Mouse (Mus musculus) embryonic facial prominence, embryonic 12.5 days (tissue): ENCODE data around the gene Fahd1. TPM values are rescaled to one million over a fixed set of nuclear protein-coding genes. Genes with fewer than 3 reads are reported as not detected.

Experiments used
- ATAC-seq: fragments of 200-750 bp; cut with Nextera tagmentation; 2 replicates; pipeline ENCODE4 v1.8.0; 2017; ENCODE audit not compliant: insufficient number of reproducible peaks, insufficient read depth, low FRiP score, low TSS enrichment
- H3K27ac ChIP-seq: fragments of 300-500 bp; sonication (generic); 2 replicates; pipeline ENCODE4 v1.5.1; 2016; ENCODE audit warnings: mild to moderate bottlenecking
- H3K27me3 ChIP-seq: fragments of 300-500 bp; sonication (generic); 2 replicates; pipeline ENCODE4 v1.6.1; 2016; ENCODE audit warnings: mild to moderate bottlenecking, moderate library complexity
- H3K36me3 ChIP-seq: fragments of 300-500 bp; sonication (generic); 2 replicates; pipeline ENCODE4 v1.6.1; 2016; ENCODE audit warnings: mild to moderate bottlenecking
- H3K4me1 ChIP-seq: fragments of 300-500 bp; sonication (generic); 2 replicates; pipeline ENCODE4 v1.6.1; 2016
- H3K4me2 ChIP-seq: fragments of 300-500 bp; sonication (generic); replicated peaks from 2 replicates; pipeline ENCODE4 v1.6.1; 2016; ENCODE audit warnings: mild to moderate bottlenecking, moderate library complexity
- H3K4me3 ChIP-seq: fragments of 300-500 bp; sonication (generic); 2 replicates; pipeline ENCODE4 v1.5.1; 2016; ENCODE audit warnings: mild to moderate bottlenecking
- H3K9ac ChIP-seq: fragments of 300-500 bp; sonication (generic); 2 replicates; pipeline ENCODE4 v1.6.1; 2016; ENCODE audit warnings: mild to moderate bottlenecking, moderate library complexity
- H3K9me3 ChIP-seq: fragments of 300-500 bp; sonication (generic); 2 replicates; pipeline ENCODE4 v1.6.1; 2016; ENCODE audit warnings: mild to moderate bottlenecking, moderate library complexity
- WGBS: fragments of 180-500 bp; shearing (Covaris S2); methylation state at CpG from one replicate; pipeline ENCODE4 v1.1.7; 2016; 5-methylcytosine and 5-hydroxymethylcytosine counted together
- polyA plus RNA-seq: library from polyadenylated mRNA; unstranded; fragments of >200 nt; fragmentation: Nextera tagmentation; extraction: Ambion mirVana; gene quantifications from 2 replicates; pipeline ENCODE4 v1.2.1, GENCODE M21; 2016

Fahd1 gene
- polyA plus RNA-seq, 1 experiment from 2014 or later: 23.2 TPM

- Histone ChIP-seq H3K4me1 (no peaks in the 10 kb centered on the region), H3K27me3 (no peaks in the 10 kb centered on the region), H3K9me3 (no peaks in the 10 kb centered on the region), H3K9ac (no peak overlapping the region), H3K27ac (no peak overlapping the region), H3K4me3 (no peak overlapping the region), H3K4me2 (no peak overlapping the region), H3K36me3 (peaks cover 46% of the 10 kb centered on the region)
- ATAC-seq: no peak
- 85% methylated on average over 8 of the region's 8 CpGs for WGBS
Observed at GRCm38 (mm10) chr17:24857831-24858470, 7.8 kb upstream of the Fahd1 start.

DNA sequence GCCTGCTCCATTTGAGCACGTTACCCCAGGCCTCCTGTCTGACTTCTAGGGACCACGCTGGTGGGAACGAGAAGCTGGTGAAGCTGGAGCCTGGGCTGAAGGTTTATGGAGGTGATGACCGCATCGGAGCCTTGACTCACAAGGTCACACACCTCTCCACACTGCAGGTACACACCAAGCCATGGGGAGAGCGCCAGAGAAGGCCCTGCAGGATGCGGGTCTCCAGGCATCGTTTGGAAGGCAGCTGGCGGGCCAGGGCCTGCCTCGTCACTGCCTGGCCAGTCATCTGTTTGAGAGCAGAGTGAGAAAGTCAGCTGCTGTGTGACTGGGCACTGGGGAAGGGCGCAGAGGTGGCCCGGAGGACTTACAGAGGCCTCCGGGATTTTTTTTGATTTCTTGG is 6.4 kb upstream of the Fahd1 start:
- no peaks in the 10 kb centered on the region for H3K9me3 ChIP-seq
- H3K4me3 ChIP-seq: no peak overlapping the region
- 89% methylated on average over 13 of the region's 13 CpGs for whole genome bisulfite sequencing
- no peak overlapping the region for H3K9ac ChIP-seq
- H3K27ac ChIP-seq: no peak overlapping the region
- no peaks in the 10 kb centered on the region for H3K4me1 ChIP-seq
- no peak overlapping the region for H3K4me2 ChIP-seq
- no peak for ATAC-seq
- H3K27me3 ChIP-seq: peaks cover 3% of the 10 kb centered on the region; the same call in 1 of the 2 replicates
- peaks cover 41% of the 10 kb centered on the region for H3K36me3 ChIP-seq

DNA sequence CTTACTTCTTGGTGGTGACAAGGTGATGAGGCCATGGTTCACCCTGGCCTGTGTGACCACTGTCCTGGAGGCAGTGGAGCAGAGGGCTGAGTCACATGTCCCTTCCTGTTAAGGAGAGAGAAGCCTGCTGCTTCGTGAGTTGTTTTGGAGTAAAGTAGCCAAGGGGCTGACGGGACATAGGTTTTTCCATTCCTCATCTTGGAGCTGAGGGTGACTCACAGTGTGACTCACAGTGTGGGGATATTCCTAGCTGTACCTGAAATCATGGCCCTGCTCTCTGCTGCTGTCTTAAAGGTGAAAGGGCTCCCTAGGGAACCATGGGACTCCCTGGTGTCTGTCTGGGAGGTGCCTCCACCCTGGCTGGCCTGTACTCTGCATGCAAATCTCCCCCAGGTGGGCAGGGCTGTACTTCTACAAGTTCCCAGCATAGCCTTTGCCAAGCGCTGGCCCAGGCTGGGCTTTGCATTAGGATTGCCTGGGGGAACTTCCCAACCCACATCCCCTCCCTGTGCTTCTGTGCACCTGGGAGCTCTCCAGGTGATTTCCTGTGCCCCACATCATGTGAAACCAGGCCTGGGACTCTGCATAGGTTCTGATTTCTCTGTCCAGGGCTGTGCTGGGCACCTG is 5.8 kb upstream of the Fahd1 start:
- peaks cover 4% of the 10 kb centered on the region for H3K4me1 ChIP-seq
- H3K27ac ChIP-seq: no peak overlapping the region
- H3K36me3 ChIP-seq: peaks cover 34% of the 10 kb centered on the region
- H3K9me3 ChIP-seq: no peaks in the 10 kb centered on the region
- peaks cover 9% of the 10 kb centered on the region; the same call in 1 of the 2 replicates for H3K27me3 ChIP-seq
- no peak for ATAC-seq
- H3K4me2 ChIP-seq: no peak overlapping the region
- no peak overlapping the region for H3K4me3 ChIP-seq
- H3K9ac ChIP-seq: no peak overlapping the region
- WGBS: 81% methylated on average over 3 of the region's 3 CpGs

DNA sequence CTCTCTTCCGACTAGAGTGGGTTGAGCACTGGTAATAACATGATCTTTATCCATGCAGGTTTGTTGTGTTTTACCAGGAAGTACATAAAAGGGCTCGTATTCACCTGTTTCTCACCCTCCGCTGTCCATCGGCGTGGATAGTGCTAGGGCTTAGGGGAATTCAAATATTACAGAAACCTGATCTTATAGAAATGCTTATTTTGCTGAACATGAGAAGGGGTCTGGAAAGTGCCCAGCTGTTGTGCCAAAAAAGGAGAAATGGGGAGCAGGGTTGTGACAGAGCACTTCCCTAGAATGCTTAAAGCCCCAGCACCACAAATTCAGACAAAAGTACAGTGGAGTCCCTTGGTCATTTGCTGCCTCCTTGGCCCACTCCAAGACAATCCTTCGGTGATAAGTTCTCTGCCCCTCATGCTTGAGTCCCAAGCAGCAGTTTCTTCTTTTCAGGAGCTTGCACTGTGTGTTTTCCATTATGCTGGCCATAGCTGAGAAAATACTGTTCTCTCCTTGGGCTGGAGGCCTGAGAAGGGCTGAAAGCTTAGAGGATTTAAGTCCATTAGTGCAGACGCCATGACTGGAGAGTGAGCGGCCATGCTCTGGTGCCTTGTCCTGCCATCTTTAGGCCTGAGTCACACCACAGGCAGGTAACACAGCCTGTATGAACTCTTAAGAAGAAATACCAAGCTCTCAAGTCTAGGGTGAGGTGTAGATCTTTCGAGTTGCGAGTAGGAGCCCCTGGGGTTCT is 1.4 kb upstream of the Fahd1 start:
- Histone ChIP-seq H3K9ac (peak overlapping the region; percentile 66; the same call in 1 of the 2 replicates), H3K4me1 (peaks cover 14% of the 10 kb centered on the region), H3K9me3 (no peaks in the 10 kb centered on the region), H3K27me3 (peaks cover 10% of the 10 kb centered on the region; the same call in 1 of the 2 replicates), H3K4me2 (peak overlapping the region; percentile 87), H3K36me3 (peaks cover 18% of the 10 kb centered on the region), H3K27ac (no peak overlapping the region), H3K4me3 (peak overlapping the region; percentile 77)
- WGBS: 78% methylated on average over 10 of the region's 10 CpGs
- ATAC-seq: no peak

- Histone ChIP-seq H3K4me2 (peak overlapping the region; percentile 87), H3K27me3 (peaks cover 10% of the 10 kb centered on the region; the same call in 1 of the 2 replicates), H3K36me3 (peaks cover 13% of the 10 kb centered on the region), H3K9me3 (no peaks in the 10 kb centered on the region), H3K4me1 (peaks cover 14% of the 10 kb centered on the region), H3K4me3 (peak overlapping the region; percentile 77), H3K27ac (no peak overlapping the region), H3K9ac (peak overlapping the region; percentile 66)
- 2% methylated on average over 20 of the region's 20 CpGs for WGBS
- no peak for ATAC-seq
Observed at GRCm38 (mm10) chr17:24850773-24851127, 586 bp upstream of the Fahd1 start.

- H3K27ac ChIP-seq: peak overlapping the region; percentile 87
- H3K9ac ChIP-seq: peak overlapping the region; percentile 58
- peaks cover 10% of the 10 kb centered on the region; the same call in 1 of the 2 replicates for H3K27me3 ChIP-seq
- under 1% methylated on average over 21 of the region's 21 CpGs for WGBS
- ATAC-seq: peak; percentile 54
- peaks cover 13% of the 10 kb centered on the region for H3K36me3 ChIP-seq
- no peaks in the 10 kb centered on the region for H3K9me3 ChIP-seq
- peaks cover 14% of the 10 kb centered on the region for H3K4me1 ChIP-seq
- H3K4me2 ChIP-seq: peak overlapping the region; percentile 87
- peak overlapping the region; percentile 77 for H3K4me3 ChIP-seq
Observed at GRCm38 (mm10) chr17:24849733-24850064, 465 bp downstream of the Fahd1 start.

DNA sequence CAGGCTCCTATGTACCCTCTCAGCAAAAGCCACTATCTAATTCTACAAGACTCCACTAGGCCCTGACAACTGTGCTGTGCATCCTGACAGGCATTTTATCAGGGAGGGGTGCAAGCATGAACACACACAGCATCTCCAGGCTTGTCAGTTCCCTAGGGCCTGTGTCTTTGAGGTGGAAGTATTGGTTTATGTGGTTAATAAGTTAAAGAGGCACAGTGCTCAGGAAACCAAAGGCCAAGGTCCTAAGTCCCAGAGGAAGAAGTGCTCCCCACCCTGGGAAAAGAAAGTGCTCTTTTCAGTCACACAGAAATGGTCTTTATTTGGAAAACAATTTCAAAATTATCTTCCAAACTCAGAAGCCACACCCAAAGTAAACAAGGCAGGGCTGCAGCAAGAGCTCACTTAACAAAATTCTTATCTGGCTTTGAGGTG is 1.5 kb downstream of the Fahd1 start:
- Histone ChIP-seq H3K36me3 (peaks cover 9% of the 10 kb centered on the region), H3K9ac (no peak overlapping the region), H3K4me3 (0 out of 2 replicates have a peak overlapping the region, but pooled peaks have one; percentile 7), H3K27me3 (peaks cover 10% of the 10 kb centered on the region; the same call in 1 of the 2 replicates), H3K4me2 (peak overlapping the region; percentile 87), H3K9me3 (no peaks in the 10 kb centered on the region), H3K27ac (no peak overlapping the region), H3K4me1 (peaks cover 14% of the 10 kb centered on the region)
- ATAC-seq: no peak

GRCm38 (mm10) chr17:24847386-24847785 is 2.8 kb downstream of the Fahd1 start:
- ATAC-seq: no peak
- H3K9ac ChIP-seq: no peak overlapping the region
- WGBS: 95% methylated on average over 1 of the region's 1 CpGs

GRCm38 (mm10) chr17:24844525-24844924 is 5.6 kb downstream of the Fahd1 start:
- no peak overlapping the region for H3K4me3 ChIP-seq
- H3K27ac ChIP-seq: no peak overlapping the region
- H3K27me3 ChIP-seq: no peaks in the 10 kb centered on the region
- H3K9ac ChIP-seq: no peak overlapping the region
- H3K4me1 ChIP-seq: peaks cover 8% of the 10 kb centered on the region
- no peak for ATAC-seq
- no peak overlapping the region for H3K4me2 ChIP-seq
- no peaks in the 10 kb centered on the region for H3K36me3 ChIP-seq
- 59% methylated on average over 9 of the region's 9 CpGs for WGBS
- H3K9me3 ChIP-seq: no peaks in the 10 kb centered on the region

More at GRCm38 (mm10) chr17:24847386-24847785, 2.8 kb downstream of the Fahd1 start:
- Histone ChIP-seq H3K4me3 (no peak overlapping the region), H3K9me3 (no peaks in the 10 kb centered on the region), H3K4me2 (no peak overlapping the region), H3K36me3 (no peaks in the 10 kb centered on the region), H3K4me1 (peaks cover 14% of the 10 kb centered on the region), H3K27ac (no peak overlapping the region), H3K27me3 (peaks cover 10% of the 10 kb centered on the region; the same call in 1 of the 2 replicates)

DNA sequence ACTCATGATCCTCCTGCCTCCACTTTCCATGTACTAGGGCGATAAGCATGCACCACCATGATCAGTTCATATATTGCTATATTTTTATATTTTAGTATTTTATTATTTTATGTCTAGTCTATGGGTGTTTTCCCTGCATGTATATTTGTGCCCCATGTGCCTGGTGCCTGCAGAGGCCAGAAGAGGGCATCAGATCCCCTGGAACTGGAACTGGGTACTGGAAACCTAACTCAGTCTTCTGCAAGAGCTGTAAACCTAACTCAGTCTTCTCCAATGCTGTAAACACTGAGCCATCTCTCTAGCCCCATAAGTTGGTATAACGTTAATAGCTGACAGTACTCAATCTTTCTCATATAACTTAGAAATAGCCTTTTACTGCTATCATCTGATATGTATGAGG is 7.5 kb downstream of the Fahd1 start:
- Histone ChIP-seq H3K9me3 (no peaks in the 10 kb centered on the region), H3K4me1 (no peaks in the 10 kb centered on the region), H3K27ac (no peak overlapping the region), H3K4me3 (no peak overlapping the region), H3K36me3 (no peaks in the 10 kb centered on the region), H3K4me2 (no peak overlapping the region), H3K27me3 (no peaks in the 10 kb centered on the region), H3K9ac (no peak overlapping the region)
- no peak for ATAC-seq
- WGBS: 58% methylated on average over 2 of the region's 2 CpGs

DNA sequence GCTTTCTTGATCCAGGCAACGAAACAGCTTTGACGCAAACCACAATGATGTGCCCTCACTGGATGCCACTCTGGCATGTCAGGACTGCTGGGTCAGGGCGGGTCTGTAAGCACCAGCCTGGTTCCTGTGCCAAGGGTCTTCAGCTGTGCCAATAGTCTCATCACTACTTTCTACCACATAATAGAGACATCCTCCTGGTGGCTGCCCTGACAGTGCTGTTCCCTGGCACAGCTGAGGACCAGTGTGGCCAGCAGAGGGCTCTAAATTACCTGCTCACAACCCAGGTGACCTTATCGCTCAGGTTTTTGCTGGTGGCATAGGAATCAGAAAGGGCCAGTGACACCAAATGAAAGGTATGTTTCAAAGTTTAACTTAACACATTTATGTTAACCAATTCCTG is 9.0 kb downstream of the Fahd1 start:
- no peak for ATAC-seq
- 53% methylated on average over 4 of the region's 4 CpGs for WGBS
- Histone ChIP-seq H3K4me3 (no peak overlapping the region), H3K36me3 (no peaks in the 10 kb centered on the region), H3K4me2 (no peak overlapping the region), H3K27me3 (no peaks in the 10 kb centered on the region), H3K27ac (no peak overlapping the region), H3K9ac (no peak overlapping the region), H3K9me3 (no peaks in the 10 kb centered on the region), H3K4me1 (no peaks in the 10 kb centered on the region)

DNA sequence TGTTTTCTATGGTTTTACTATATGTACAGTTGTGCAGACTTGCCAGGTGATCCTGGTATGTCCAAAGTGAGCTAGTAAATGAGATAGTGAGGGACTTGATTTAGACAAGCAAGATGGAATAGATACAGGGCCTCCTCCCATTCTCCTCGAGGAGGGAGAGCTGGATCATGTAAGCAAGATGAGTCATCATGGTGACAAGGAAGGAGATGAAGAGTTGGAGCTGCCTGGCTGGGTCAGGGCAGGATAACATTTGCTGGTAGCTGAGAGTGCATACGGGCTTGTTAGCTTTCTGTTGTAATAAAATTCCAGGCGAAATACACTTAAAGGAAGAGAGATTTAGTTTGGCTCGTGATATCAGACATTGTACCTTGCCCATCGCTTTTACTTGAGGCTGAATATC is 9.8 kb downstream of the Fahd1 start:
- no peaks in the 10 kb centered on the region for H3K27me3 ChIP-seq
- no peak overlapping the region for H3K4me2 ChIP-seq
- H3K27ac ChIP-seq: no peak overlapping the region
- no peaks in the 10 kb centered on the region for H3K36me3 ChIP-seq
- no peaks in the 10 kb centered on the region for H3K9me3 ChIP-seq
- H3K9ac ChIP-seq: no peak overlapping the region
- ATAC-seq: no peak
- no peak overlapping the region for H3K4me3 ChIP-seq
- H3K4me1 ChIP-seq: no peaks in the 10 kb centered on the region
- WGBS: 66% methylated on average over 5 of the region's 5 CpGs
